Mouse (Mus musculus): ENCODE measurements around the gene B4gat1.
"Not testable (repeated sequence)": the region's sequence is repeated elsewhere in the genome, so short reads cannot be mapped to it uniquely, and the experiment has no call there.

B4gat1 gene

DNA sequence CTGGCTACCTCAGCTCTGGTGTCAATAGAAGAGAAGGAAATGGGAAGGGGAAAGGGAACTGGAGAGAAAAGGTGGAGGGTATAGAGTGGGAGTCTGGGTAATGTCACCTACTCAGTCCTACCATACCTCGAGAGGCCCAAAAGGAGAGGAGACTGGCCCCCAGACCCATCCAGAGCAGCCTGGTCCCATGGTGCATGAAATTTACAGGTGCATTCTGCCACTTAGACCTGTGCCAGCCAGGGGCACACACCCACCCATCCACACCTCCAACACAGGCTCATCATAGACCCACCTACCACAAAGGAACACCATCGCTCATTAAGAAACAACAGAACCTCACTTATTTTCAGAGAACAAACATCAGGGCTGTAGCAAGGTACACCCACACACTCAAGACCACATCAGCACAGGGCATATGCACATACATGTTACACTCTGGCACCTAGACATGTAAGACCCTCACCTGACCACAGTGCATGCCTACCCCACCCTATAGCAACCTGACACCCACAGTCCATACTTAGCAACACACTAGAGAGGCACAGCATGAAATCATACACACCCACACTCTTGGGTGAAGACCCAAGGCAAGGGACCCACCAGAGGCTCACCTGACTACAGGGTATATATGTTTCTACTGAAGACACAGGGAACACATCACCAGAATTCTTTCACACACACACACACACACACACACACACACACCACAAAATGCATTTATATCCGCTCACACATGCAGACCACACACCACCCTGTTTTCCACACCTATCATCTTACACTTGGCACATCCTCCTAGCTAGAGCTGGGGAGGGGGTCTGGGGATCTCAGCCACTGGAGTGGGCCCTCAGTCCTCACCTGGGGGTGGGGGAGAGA lies 45.6 kb downstream of the B4gat1 start:
- DNase-seq (ENCODE audit: low spot score in 2 of 2), result no peak

DNA sequence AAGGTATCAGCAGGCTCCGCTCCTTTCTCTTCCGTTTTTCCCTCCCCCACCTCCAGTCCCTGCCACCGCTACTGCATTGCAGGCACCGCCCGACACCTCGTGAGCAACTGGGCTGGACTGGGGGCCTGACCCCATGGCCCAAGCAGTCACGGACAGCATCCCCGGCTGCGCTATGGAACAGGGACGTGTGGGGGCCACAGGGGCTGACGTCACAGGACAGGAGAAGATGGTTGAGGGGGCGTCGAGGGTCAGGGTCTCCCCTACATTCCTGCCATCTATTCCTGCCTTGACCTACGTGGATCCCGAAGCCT lies 46.2 kb downstream of the B4gat1 start:
- no peak for DNase-seq (ENCODE audit: low spot score in 2 of 2)

DNA sequence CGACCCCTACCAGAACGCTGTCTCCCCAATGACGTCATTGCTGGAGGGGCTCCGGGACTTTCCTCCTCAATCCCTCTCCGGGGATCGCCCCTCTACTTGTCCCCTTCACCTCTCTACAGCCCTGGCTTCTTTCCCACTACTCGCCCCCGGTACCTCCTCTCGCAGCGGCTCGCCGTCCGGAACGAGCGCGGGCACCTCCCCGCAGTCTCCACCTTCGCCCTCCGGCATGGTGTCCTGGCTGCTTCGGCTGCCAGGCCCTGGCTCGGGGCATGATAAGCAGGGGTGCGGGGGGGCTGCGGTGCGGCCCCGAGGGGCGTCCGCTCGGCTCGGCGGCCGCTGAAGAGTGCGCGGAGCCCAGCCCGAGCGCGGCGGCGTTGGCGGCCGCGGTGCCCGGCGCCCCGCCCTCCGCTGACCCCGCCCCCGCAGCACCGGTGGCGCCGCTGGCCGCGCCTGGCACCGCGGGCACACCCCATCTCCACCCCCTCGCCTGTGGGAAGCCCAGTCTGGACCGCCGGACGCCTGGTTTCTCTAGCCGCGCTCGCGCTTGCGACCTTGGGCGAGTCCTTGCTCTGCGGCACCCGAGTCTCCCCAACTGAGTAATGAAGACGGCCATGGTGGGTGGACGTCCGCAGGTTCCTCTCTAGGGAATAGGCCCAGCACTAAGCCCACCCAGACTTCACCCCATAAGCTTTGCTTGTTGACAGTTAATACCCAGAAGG lies 46.7 kb downstream of the B4gat1 start, which contains the start of gene Tmem151a:
Gene Tmem151a (minus strand): TSS at position 387 of the 719 bp plus-strand sequence.
- DNase-seq (ENCODE audit: low spot score in 2 of 2), result peak in 1 of 2 experiments; percentile 50

DNA sequence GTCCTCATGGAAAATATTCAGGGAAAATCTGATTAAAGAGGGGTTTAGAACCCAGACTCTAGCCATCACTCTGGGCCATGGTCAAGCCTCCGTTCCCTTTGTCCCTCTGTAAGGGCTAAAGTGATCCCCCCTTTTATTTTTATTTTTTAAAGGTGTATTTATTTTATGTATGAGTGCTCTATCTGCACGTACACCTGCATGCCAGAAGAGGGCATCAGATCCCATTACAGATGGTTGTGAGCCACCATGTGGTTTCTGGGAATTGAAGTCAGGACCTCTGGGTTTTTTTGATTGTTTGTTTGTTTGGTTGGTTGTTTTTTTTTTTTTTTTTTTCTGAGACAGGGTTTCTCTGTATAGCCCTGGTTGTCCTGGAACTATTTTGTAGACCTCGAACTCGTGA lies 47.9 kb downstream of the B4gat1 start:
- DNase-seq (ENCODE audit: low spot score in 2 of 2), result not testable (repeated sequence)

DNA sequence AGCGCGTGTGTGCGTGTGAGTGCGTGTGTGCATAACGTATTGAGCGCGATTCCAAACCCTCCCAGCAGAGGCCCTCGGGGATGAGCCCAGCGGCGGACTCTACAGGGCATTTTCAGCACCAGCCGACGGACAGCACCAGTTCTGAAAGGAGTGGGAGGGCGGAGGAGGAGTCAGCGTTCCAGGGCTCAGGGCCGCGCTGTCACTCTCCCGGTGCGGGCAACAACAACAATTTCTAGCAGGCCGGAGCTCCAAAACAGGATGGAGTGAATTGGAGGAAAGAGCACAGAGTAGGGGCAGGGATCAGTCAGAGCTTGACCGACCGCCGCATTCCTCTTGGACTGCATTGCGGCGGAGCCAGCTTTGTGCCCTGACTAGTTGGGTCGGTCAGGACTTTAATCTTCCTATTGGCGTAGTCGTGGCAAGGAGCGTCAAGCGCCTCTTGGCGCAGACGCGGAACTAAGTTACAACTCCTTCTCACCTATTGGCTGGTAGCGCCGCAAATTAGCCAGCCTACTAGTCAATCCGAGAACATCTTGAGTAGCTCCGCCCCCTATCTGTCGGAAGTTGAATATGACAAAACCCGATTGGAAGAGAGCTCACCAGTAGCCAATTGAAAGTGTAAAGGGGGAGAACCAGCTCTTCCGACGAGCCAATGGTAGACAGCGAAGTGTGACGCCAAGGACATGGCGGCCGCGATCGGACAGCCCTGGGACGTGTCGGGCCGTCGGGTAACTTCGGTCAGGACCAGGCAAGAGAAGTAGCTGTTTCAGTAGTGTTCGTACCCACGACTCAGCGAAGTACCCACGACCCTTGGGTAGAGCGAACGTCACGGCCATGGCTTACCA lies 49.5 kb downstream of the B4gat1 start, which contains the start of gene Yif1a:
Gene Yif1a (plus strand): TSS at position 655 of the 845 bp plus-strand sequence.
- DNase-seq (ENCODE audit: low spot score in 2 of 2), result peak; percentile 92 to 94

DNA sequence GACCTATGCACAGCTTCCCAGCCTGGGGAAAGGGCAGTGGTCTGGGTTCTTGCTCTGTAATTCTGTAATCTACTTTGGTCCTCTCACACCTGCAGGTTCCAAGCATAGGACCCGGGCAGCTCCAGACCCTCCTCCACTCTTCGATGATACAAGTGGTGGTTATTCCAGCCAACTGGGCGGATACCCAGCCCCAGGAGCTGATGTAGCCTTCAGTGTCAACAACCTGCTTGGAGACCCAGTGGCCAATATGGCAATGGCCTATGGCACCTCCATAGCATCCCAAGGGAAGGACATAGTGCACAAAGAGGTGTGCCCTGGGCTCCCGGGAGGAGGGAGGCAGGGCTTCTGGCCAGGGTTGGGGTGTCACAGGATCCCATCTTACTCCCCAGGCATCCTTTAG lies 50.7 kb downstream of the B4gat1 start:
- no peak for DNase-seq (ENCODE audit: low spot score in 2 of 2)

Measured in urinary bladder, adult 18-20 months (tissue).